Mouse (Mus musculus): Measurements from ENCODE around the gene Slc52a3. TPM values are rescaled to one million over a fixed set of nuclear protein-coding genes. Genes with fewer than 3 reads are reported as not detected.

Gene Slc52a3
- 5.2 TPM for polyA plus RNA-seq (2017; shearing (Covaris generic))

GRCm38 (mm10) chr2:151996229-151997189, at the start of gene Slc52a3:
Gene Slc52a3 (plus strand): TSS chr2:151996511.

GRCm38 (mm10) chr2:151979470-151980354, 16.6 kb upstream of the Slc52a3 start, which contains the start of gene Fam110a:
Gene Fam110a (minus strand): TSS chr2:151980219.

Other genes starting within 250 kb of the Slc52a3 start
- gene Rspo4, start 153.6 kb upstream of the Slc52a3 start, polyA plus RNA-seq (2017; shearing (Covaris generic)) = not detected
- not detected for gene Angpt4, start 85.3 kb upstream of the Slc52a3 start, polyA plus RNA-seq (2017; shearing (Covaris generic))
- gene Fam110a, start 16.3 kb upstream of the Slc52a3 start, polyA plus RNA-seq (2017; shearing (Covaris generic)) = 89.0 TPM
- gene Scrt2, start 85.0 kb downstream of the Slc52a3 start, polyA plus RNA-seq (2017; shearing (Covaris generic)) = not detected
- 5.1 TPM for gene Srxn1, start 109.0 kb downstream of the Slc52a3 start, polyA plus RNA-seq (2017; shearing (Covaris generic))
- gene Tcf15, start 147.1 kb downstream of the Slc52a3 start, polyA plus RNA-seq (2017; shearing (Covaris generic)) = not detected
- 41.7 TPM for gene Csnk2a1, start 230.3 kb downstream of the Slc52a3 start, polyA plus RNA-seq (2017; shearing (Covaris generic))